Mouse (Mus musculus) hindbrain, embryonic 16.5 days (tissue): ENCODE measurements around the gene U2af2. TPM values are rescaled to one million over a fixed set of nuclear protein-coding genes. Genes with fewer than 3 reads are reported as not detected.
A peak's percentile ranks its signal among the peaks of the same experiment; 100 is the strongest.

ENCODE experiments used
- ATAC-seq: fragments of 200-750 bp; cut with Nextera tagmentation; 2 replicates; pipeline ENCODE4 v1.8.0; 2017; ENCODE audit warnings: moderate TSS enrichment, moderate library complexity
- H3K27ac ChIP-seq: fragments of 300-500 bp; sonication (generic); 2 replicates; pipeline ENCODE4 v1.5.1; 2014; ENCODE audit warnings: low read depth, mild to moderate bottlenecking, control low read depth, low read length, moderate library complexity
- H3K27me3 ChIP-seq: fragments of 300-500 bp; sonication (generic); replicated peaks from 2 replicates; pipeline ENCODE4 v1.6.1; 2014; ENCODE audit warnings: low read length; ENCODE audit not compliant: control insufficient read depth, insufficient read depth
- H3K36me3 ChIP-seq: fragments of 300-500 bp; sonication (generic); 2 replicates; pipeline ENCODE4 v1.6.1; 2014; ENCODE audit warnings: mild to moderate bottlenecking, low read length, moderate library complexity, mixed read lengths; ENCODE audit not compliant: control insufficient read depth, insufficient read depth
- H3K4me1 ChIP-seq: fragments of 300-500 bp; sonication (generic); 2 replicates; pipeline ENCODE4 v1.6.1; 2014; ENCODE audit warnings: low read depth, low read length; ENCODE audit not compliant: control insufficient read depth, insufficient read depth
- H3K4me2 ChIP-seq: fragments of 300-500 bp; sonication (generic); 2 replicates; pipeline ENCODE4 v1.6.1; 2014; ENCODE audit warnings: mild to moderate bottlenecking, low read length, control low read depth, moderate library complexity
- H3K4me3 ChIP-seq: fragments of 300-500 bp; sonication (generic); 2 replicates; pipeline ENCODE4 v1.5.1; 2014; ENCODE audit warnings: mild to moderate bottlenecking, low read length, control low read depth, moderate library complexity
- H3K9ac ChIP-seq: fragments of 300-500 bp; sonication (generic); 2 replicates; pipeline ENCODE4 v1.6.1; 2014; ENCODE audit warnings: low read depth, mild to moderate bottlenecking, control low read depth, low read length, moderate library complexity
- H3K9me3 ChIP-seq: fragments of 300-500 bp; sonication (generic); 2 replicates; pipeline ENCODE4 v1.6.1; 2014; ENCODE audit warnings: mild to moderate bottlenecking, low read length, moderate library complexity; ENCODE audit not compliant: control insufficient read depth
- WGBS: fragments of 180-500 bp; shearing (Covaris S2); extraction: QIAGEN DNeasy Blood & Tissue Kit; methylation state at CpG from one replicate; pipeline ENCODE4 v1.1.7; 2014; 5-methylcytosine and 5-hydroxymethylcytosine counted together
- microRNA-seq: library from miRNA; unstranded; fragments of <30 nt; microRNA quantifications from one replicate; pipeline ENCODE4, GENCODE M21; 2017
- polyA plus RNA-seq: library from polyadenylated mRNA; unstranded; fragments of >200 nt; fragmentation: Nextera tagmentation; extraction: Ambion mirVana; gene quantifications from 2 replicates; pipeline ENCODE4 v1.2.1, GENCODE M21; 2015

Gene U2af2
- polyA plus RNA-seq, 1 experiment from 2014 or later, result 91.8 TPM

GRCm38 (mm10) chr7:5112701-5113100 lies 50.8 kb downstream of the U2af2 start:
- WGBS, result 44% methylated on average over 3 of the region's 3 CpGs
- H3K27me3 ChIP-seq, result no peaks in the 10 kb centered on the region

GRCm38 (mm10) chr7:5116850-5117249 lies 54.9 kb downstream of the U2af2 start, which contains the start of gene Rfpl4:
TSS of gene Rfpl4 (minus strand) at chr7:5116950.
- Histone ChIP-seq H3K4me3 (no peak within 1 kb of the TSS), H3K9ac (no peak within 1 kb of the TSS), H3K4me1 (no peaks in the 10 kb centered on the region), H3K4me2 (no peak within 1 kb of the TSS), H3K27me3 (no peaks in the 10 kb centered on the region), H3K9me3 (no peaks in the 10 kb centered on the region), H3K36me3 (no peaks in the 10 kb centered on the region), H3K27ac (no peak within 1 kb of the TSS)
- WGBS, result 88% methylated on average over 3 of the region's 3 CpGs
- ATAC-seq, result no peak

More at GRCm38 (mm10) chr7:5112701-5113100, 50.8 kb downstream of the U2af2 start:
- H3K27ac ChIP-seq, result no peak overlapping the region
- no peak overlapping the region for H3K4me2 ChIP-seq
- H3K9ac ChIP-seq, result no peak overlapping the region
- H3K36me3 ChIP-seq, result no peaks in the 10 kb centered on the region
- ATAC-seq, result no peak
- no peaks in the 10 kb centered on the region for H3K4me1 ChIP-seq
- no peak overlapping the region for H3K4me3 ChIP-seq
- H3K9me3 ChIP-seq, result no peaks in the 10 kb centered on the region

GRCm38 (mm10) chr7:5125078-5125477 lies 63.1 kb downstream of the U2af2 start:
- no peak overlapping the region for H3K4me2 ChIP-seq
- 94% methylated on average over 8 of the region's 8 CpGs for WGBS

GRCm38 (mm10) chr7:5125549-5126406 lies 63.8 kb downstream of the U2af2 start, which contains the start of gene Rasl2-9:
TSS of gene Rasl2-9 (minus strand) at chr7:5125950.
- no peaks in the 10 kb centered on the region for H3K9me3 ChIP-seq
- H3K4me1 ChIP-seq, result no peaks in the 10 kb centered on the region
- H3K4me2 ChIP-seq, result peak within 1 kb of the TSS; percentile 74
- H3K27me3 ChIP-seq, result no peaks in the 10 kb centered on the region
- no peak within 1 kb of the TSS for H3K27ac ChIP-seq
- WGBS, result 17% methylated on average over 40 of the region's 42 CpGs
- H3K36me3 ChIP-seq, result no peaks in the 10 kb centered on the region
- peak within 1 kb of the TSS; percentile 49 for H3K4me3 ChIP-seq
- peak within 1 kb of the TSS; percentile 67 for H3K9ac ChIP-seq
- peak; percentile 96 for ATAC-seq

More at GRCm38 (mm10) chr7:5125078-5125477, 63.1 kb downstream of the U2af2 start:
- Histone ChIP-seq H3K27ac (no peak overlapping the region), H3K4me1 (no peaks in the 10 kb centered on the region), H3K9ac (no peak overlapping the region), H3K27me3 (no peaks in the 10 kb centered on the region), H3K36me3 (no peaks in the 10 kb centered on the region), H3K4me3 (no peak overlapping the region), H3K9me3 (no peaks in the 10 kb centered on the region)
- ATAC-seq, result no peak

Small RNAs within 50 kb of the gene (microRNA-seq; reads per million reads assigned to microRNA genes)
- gene Gm26217, result not detected

Other genes with a start within 250 kb of the U2af2 start
- 250 and 253 TPM in 2 replicates for gene Ube2s, start 249.6 kb upstream of the U2af2 start, polyA plus RNA-seq
- 9.9 and 10.0 TPM in 2 replicates for gene Shisa7, start 217.4 kb upstream of the U2af2 start, polyA plus RNA-seq
- gene Isoc2b, start 191.9 kb upstream of the U2af2 start, polyA plus RNA-seq, result 4.2 and 4.6 TPM in 2 replicates
- gene Isoc2a, start 185.0 kb upstream of the U2af2 start, polyA plus RNA-seq, result 0.89 and 0.93 TPM in 2 replicates
- gene Gm36210, start 155.6 kb upstream of the U2af2 start, polyA plus RNA-seq, result 0.48 and 0.52 TPM in 2 replicates
- 3.2 and 4.2 TPM in 2 replicates for gene Zfp628, start 146.9 kb upstream of the U2af2 start, polyA plus RNA-seq
- gene Nat14, start 140.1 kb upstream of the U2af2 start, polyA plus RNA-seq, result 35.2 and 39.3 TPM in 2 replicates
- gene Ssc5d, start 136.4 kb upstream of the U2af2 start, polyA plus RNA-seq, result 1.1 and 2.4 TPM in 2 replicates
- gene Sbk2, start 97.7 kb upstream of the U2af2 start, polyA plus RNA-seq, result 0.14 TPM in 1 of 2 replicates, not detected in the other
- gene Sbk3, start 91.0 kb upstream of the U2af2 start, polyA plus RNA-seq, result 0.70 and 0.71 TPM in 2 replicates
- 49.2 and 53.5 TPM in 2 replicates for gene Zfp579, start 66.0 kb upstream of the U2af2 start, polyA plus RNA-seq
- 8.0 and 9.3 TPM in 2 replicates for gene Zfp524, start 47.7 kb upstream of the U2af2 start, polyA plus RNA-seq
- gene Fiz1, start 47.4 kb upstream of the U2af2 start, polyA plus RNA-seq, result 28.8 and 34.4 TPM in 2 replicates
- 0.18 and 1.2 TPM in 2 replicates for gene Gm44973, start 46.6 kb upstream of the U2af2 start, polyA plus RNA-seq
- gene Zfp865, start 41.8 kb upstream of the U2af2 start, polyA plus RNA-seq, result 5.8 and 6.9 TPM in 2 replicates
- gene Ccdc106, start 41.6 kb upstream of the U2af2 start, polyA plus RNA-seq, result 67.3 and 74.5 TPM in 2 replicates
- gene 4632433K11Rik, start 28.0 kb upstream of the U2af2 start, polyA plus RNA-seq, result not detected in 2 replicates
- 9.7 and 10.2 TPM in 2 replicates for gene Zfp784, start 23.7 kb upstream of the U2af2 start, polyA plus RNA-seq
- 103 and 108 TPM in 2 replicates for gene Zfp580, start 10.6 kb upstream of the U2af2 start, polyA plus RNA-seq
- gene Epn1, start 18.1 kb downstream of the U2af2 start, polyA plus RNA-seq, result 115 and 124 TPM in 2 replicates
- not detected in 2 replicates for gene Rfpl4, start 54.8 kb downstream of the U2af2 start, polyA plus RNA-seq
- 0.67 and 0.95 TPM in 2 replicates for gene Rasl2-9, start 63.8 kb downstream of the U2af2 start, polyA plus RNA-seq
- gene Vmn1r55, start 87.5 kb downstream of the U2af2 start, polyA plus RNA-seq, result not detected in 2 replicates
- gene Vmn1r56, start 134.6 kb downstream of the U2af2 start, polyA plus RNA-seq, result not detected in 2 replicates
- gene Vmn1r57, start 156.3 kb downstream of the U2af2 start, polyA plus RNA-seq, result not detected in 2 replicates